Mouse (Mus musculus): ENCODE results near the gene Zfp462. TPM values are rescaled to one million over a fixed set of nuclear protein-coding genes. Genes with fewer than 3 reads are reported as not detected.
A peak's percentile ranks its signal among the peaks of the same experiment; 100 is the strongest.

Gene Zfp462
- polyA plus RNA-seq, 1 experiment from 2014 or later, result 3.8 TPM

GRCm38 (mm10) chr4:55026109-55026646 lies 81.3 kb downstream of the Zfp462 start:
- Histone ChIP-seq H3K9ac (no peak overlapping the region), H3K9me3 (ENCODE audit: low read depth, low read length) (no peaks in the 10 kb centered on the region), H3K4me2 (no peak overlapping the region), H3K27ac (ENCODE audit: low read depth) (no peak overlapping the region), H3K4me3 (ENCODE audit: low read depth, low read length) (no peak overlapping the region), H3K27me3 (ENCODE audit: insufficient read depth, low read length) (no peaks in the 10 kb centered on the region), H3K4me1 (ENCODE audit: insufficient read depth) (no peaks in the 10 kb centered on the region), H3K36me3 (ENCODE audit: insufficient read depth) (peaks cover 35% of the 10 kb centered on the region)
- ATAC-seq (ENCODE audit: insufficient read depth), result no peak
- TF ChIP-seq CTCF (IDR thresholded peaks at IDR 0.05; ENCODE audit: low read depth), result no peak
- 83% methylated on average over 10 of the region's 10 CpGs for whole genome bisulfite sequencing
- no peak for DNase-seq

- no peak overlapping the region for H3K4me2 ChIP-seq
- H3K36me3 ChIP-seq (ENCODE audit: insufficient read depth), result peaks cover 14% of the 10 kb centered on the region; the same call in 1 of the 2 replicates
- H3K4me3 ChIP-seq (ENCODE audit: low read depth, low read length), result no peak overlapping the region
- TF ChIP-seq CTCF (IDR thresholded peaks at IDR 0.05; ENCODE audit: low read depth), result no peak
- H3K9ac ChIP-seq, result no peak overlapping the region
- DNase-seq, result no peak
- H3K27ac ChIP-seq (ENCODE audit: low read depth), result no peak overlapping the region; the same call in 1 of the 2 replicates
- no peaks in the 10 kb centered on the region for H3K4me1 ChIP-seq (ENCODE audit: insufficient read depth)
- no peaks in the 10 kb centered on the region for H3K27me3 ChIP-seq (ENCODE audit: insufficient read depth, low read length)
- no peaks in the 10 kb centered on the region for H3K9me3 ChIP-seq (ENCODE audit: low read depth, low read length)
- no peak for ATAC-seq (ENCODE audit: insufficient read depth)
- WGBS, result 67% methylated on average over 5 of the region's 5 CpGs
Observed at GRCm38 (mm10) chr4:55030401-55030800, 85.6 kb downstream of the Zfp462 start.

GRCm38 (mm10) chr4:55032317-55032930 lies 87.6 kb downstream of the Zfp462 start:
- no peak for TF ChIP-seq CTCF (IDR thresholded peaks at IDR 0.05; ENCODE audit: low read depth)
- Histone ChIP-seq H3K36me3 (ENCODE audit: insufficient read depth) (peaks cover 9% of the 10 kb centered on the region; the same call in 1 of the 2 replicates), H3K9me3 (ENCODE audit: low read depth, low read length) (no peaks in the 10 kb centered on the region), H3K27ac (ENCODE audit: low read depth) (no peak overlapping the region), H3K4me3 (ENCODE audit: low read depth, low read length) (no peak overlapping the region), H3K9ac (no peak overlapping the region), H3K4me1 (ENCODE audit: insufficient read depth) (no peaks in the 10 kb centered on the region), H3K27me3 (ENCODE audit: insufficient read depth, low read length) (no peaks in the 10 kb centered on the region), H3K4me2 (no peak overlapping the region)
- no peak for ATAC-seq (ENCODE audit: insufficient read depth)
- WGBS, result 42% methylated on average over 8 of the region's 8 CpGs
- no peak for DNase-seq

GRCm38 (mm10) chr4:55033452-55033851 lies 88.6 kb downstream of the Zfp462 start:
- Histone ChIP-seq H3K36me3 (ENCODE audit: insufficient read depth) (peaks cover 4% of the 10 kb centered on the region; the same call in 1 of the 2 replicates), H3K27ac (ENCODE audit: low read depth) (no peak overlapping the region), H3K4me2 (no peak overlapping the region), H3K4me1 (ENCODE audit: insufficient read depth) (no peaks in the 10 kb centered on the region), H3K9ac (no peak overlapping the region), H3K9me3 (ENCODE audit: low read depth, low read length) (no peaks in the 10 kb centered on the region), H3K27me3 (ENCODE audit: insufficient read depth, low read length) (no peaks in the 10 kb centered on the region), H3K4me3 (ENCODE audit: low read depth, low read length) (no peak overlapping the region)
- WGBS, result 87% methylated on average over 6 of the region's 6 CpGs
- ATAC-seq (ENCODE audit: insufficient read depth) (no peak), DNase-seq (no peak)
- TF ChIP-seq CTCF (IDR thresholded peaks at IDR 0.05; ENCODE audit: low read depth), result no peak

GRCm38 (mm10) chr4:55038139-55038538 lies 93.3 kb downstream of the Zfp462 start:
- H3K4me3 ChIP-seq (ENCODE audit: low read depth, low read length), result no peak overlapping the region
- DNase-seq (no peak), ATAC-seq (ENCODE audit: insufficient read depth) (no peak)
- H3K27ac ChIP-seq (ENCODE audit: low read depth), result no peak overlapping the region
- TF ChIP-seq CTCF (IDR thresholded peaks at IDR 0.05; ENCODE audit: low read depth), result no peak
- no peaks in the 10 kb centered on the region for H3K9me3 ChIP-seq (ENCODE audit: low read depth, low read length)
- no peaks in the 10 kb centered on the region for H3K4me1 ChIP-seq (ENCODE audit: insufficient read depth)
- peaks cover 10% of the 10 kb centered on the region; the same call in 1 of the 2 replicates for H3K36me3 ChIP-seq (ENCODE audit: insufficient read depth)
- H3K27me3 ChIP-seq (ENCODE audit: insufficient read depth, low read length), result no peaks in the 10 kb centered on the region
- no peak overlapping the region for H3K9ac ChIP-seq
- H3K4me2 ChIP-seq, result no peak overlapping the region
- whole genome bisulfite sequencing, result 76% methylated on average over 6 of the region's 6 CpGs

GRCm38 (mm10) chr4:55040258-55040964 lies 95.6 kb downstream of the Zfp462 start:
- no peaks in the 10 kb centered on the region for H3K4me1 ChIP-seq (ENCODE audit: insufficient read depth)
- H3K9ac ChIP-seq, result no peak overlapping the region
- no peaks in the 10 kb centered on the region for H3K27me3 ChIP-seq (ENCODE audit: insufficient read depth, low read length)
- TF ChIP-seq CTCF (IDR thresholded peaks at IDR 0.05; ENCODE audit: low read depth), result no peak
- H3K4me3 ChIP-seq (ENCODE audit: low read depth, low read length), result no peak overlapping the region
- no peak overlapping the region; the same call in 1 of the 2 replicates for H3K27ac ChIP-seq (ENCODE audit: low read depth)
- H3K4me2 ChIP-seq, result no peak overlapping the region
- no peaks in the 10 kb centered on the region for H3K9me3 ChIP-seq (ENCODE audit: low read depth, low read length)
- peaks cover 6% of the 10 kb centered on the region; the same call in 1 of the 2 replicates for H3K36me3 ChIP-seq (ENCODE audit: insufficient read depth)
- DNase-seq (peak; percentile 33), ATAC-seq (ENCODE audit: insufficient read depth) (no peak)
- 80% methylated on average over 8 of the region's 8 CpGs for WGBS

GRCm38 (mm10) chr4:55041106-55041730 lies 96.4 kb downstream of the Zfp462 start:
- 88% methylated on average over 6 of the region's 6 CpGs for WGBS
- H3K4me3 ChIP-seq (ENCODE audit: low read depth, low read length), result no peak overlapping the region
- no peak overlapping the region for H3K27ac ChIP-seq (ENCODE audit: low read depth)
- no peak for ATAC-seq (ENCODE audit: insufficient read depth)
- DNase-seq, result no peak
- H3K36me3 ChIP-seq (ENCODE audit: insufficient read depth), result peaks cover 6% of the 10 kb centered on the region; the same call in 1 of the 2 replicates
- H3K9ac ChIP-seq, result no peak overlapping the region
- H3K4me1 ChIP-seq (ENCODE audit: insufficient read depth), result no peaks in the 10 kb centered on the region
- H3K4me2 ChIP-seq, result no peak overlapping the region
- no peaks in the 10 kb centered on the region for H3K27me3 ChIP-seq (ENCODE audit: insufficient read depth, low read length)
- TF ChIP-seq CTCF (IDR thresholded peaks at IDR 0.05; ENCODE audit: low read depth), result no peak
- no peaks in the 10 kb centered on the region for H3K9me3 ChIP-seq (ENCODE audit: low read depth, low read length)
